8 mouse cellular contexts compared by ENCODE assay signal in genomic region chr2:164487115-164487527, GRCm38 (mm10). TPM values are rescaled to one million over a fixed set of nuclear protein-coding genes. Genes with fewer than 3 reads are reported as not detected.
DNase-seq lines count a peak whose midpoint lies in the region; ATAC-seq and TF ChIP-seq lines count a peak whose summit lies in the region.

No protein-coding gene starts in this region.

- H3K9me3 ChIP-seq in heart, embryonic 15.5 days (replicated peaks) = no peaks in the 10 kb centered on the region
- no peaks in the 10 kb centered on the region for H3K9me3 ChIP-seq in MEL (replicated peaks; ENCODE audit: insufficient read depth, low read length)
- no peaks in the 10 kb centered on the region for H3K9me3 ChIP-seq in hindbrain, embryonic 12.5 days (replicated peaks)
- no peaks in the 10 kb centered on the region for H3K9me3 ChIP-seq in midbrain, embryonic 11.5 days (ENCODE audit: control insufficient read depth, low read length)

- H3K4me3 ChIP-seq in heart, embryonic 15.5 days = peak overlapping the region; percentile 76
- peak overlapping the region; percentile 76 to 86; a peak in 3 of 4 replicates for H3K4me3 ChIP-seq in MEL (ENCODE audit: control insufficient read depth in 1 of 2, insufficient read depth in 1 of 2, low read depth in 2 of 2, low read length in 2 of 2)
- H3K4me3 ChIP-seq in hindbrain, embryonic 12.5 days = peak overlapping the region; percentile 62
- peak overlapping the region; percentile 72 for H3K4me3 ChIP-seq in midbrain, embryonic 11.5 days (ENCODE audit: low read depth, low read length)

- no peaks in the 10 kb centered on the region for H3K36me3 ChIP-seq in heart, embryonic 15.5 days
- peaks cover 3 to 4% of the 10 kb centered on the region in 2 experiments for H3K36me3 ChIP-seq in MEL (ENCODE audit: control insufficient read depth in 1 of 2, insufficient read depth in 2 of 2, low read length in 2 of 2)
- H3K36me3 ChIP-seq in hindbrain, embryonic 12.5 days = 0 out of 2 replicates have a peak, but pooled peaks cover 6% of the 10 kb centered on the region
- no peaks in the 10 kb centered on the region for H3K36me3 ChIP-seq in midbrain, embryonic 11.5 days (ENCODE audit: control insufficient read depth, insufficient read depth, low read length)

- H3K27me3 ChIP-seq in heart, embryonic 15.5 days = 0 out of 2 replicates have a peak, but pooled peaks cover 4% of the 10 kb centered on the region
- no peaks in the 10 kb centered on the region for H3K27me3 ChIP-seq in MEL (ENCODE audit: control insufficient read depth in 1 of 2, insufficient read depth in 2 of 2, low read length in 2 of 2)
- H3K27me3 ChIP-seq in hindbrain, embryonic 12.5 days = peaks cover 45% of the 10 kb centered on the region
- peaks cover 20% of the 10 kb centered on the region for H3K27me3 ChIP-seq in midbrain, embryonic 11.5 days (ENCODE audit: control insufficient read depth, insufficient read depth, low read length)

- peak overlapping the region; percentile 51; the same call in 1 of the 2 replicates for H3K27ac ChIP-seq in heart, embryonic 15.5 days
- H3K27ac ChIP-seq in MEL (ENCODE audit: control insufficient read depth, low read depth, low read length) = no peak overlapping the region
- H3K27ac ChIP-seq in hindbrain, embryonic 12.5 days = no peak overlapping the region
- no peak overlapping the region for H3K27ac ChIP-seq in midbrain, embryonic 11.5 days (ENCODE audit: low read depth, low read length)

- TF ChIP-seq POLR2A in MEL (IDR thresholded peaks at IDR 0.05; ENCODE audit: control insufficient read depth in 1 of 2, insufficient read depth in 1 of 2, low read depth in 1 of 2, low read length in 2 of 2, poor library complexity in 1 of 2) = no peak

- H3K4me2 ChIP-seq in heart, embryonic 15.5 days = peak overlapping the region; percentile 97
- peak overlapping the region; percentile 99 for H3K4me2 ChIP-seq in hindbrain, embryonic 12.5 days (replicated peaks)
- H3K4me2 ChIP-seq in midbrain, embryonic 11.5 days = peak overlapping the region; percentile 100

- peaks cover 4% of the 10 kb centered on the region; the same call in 1 of the 2 replicates for H3K79me2 ChIP-seq in MEL (ENCODE audit: control insufficient read depth, insufficient read depth, low read length, poor library complexity)

- TF ChIP-seq RAD21 in MEL (IDR thresholded peaks at IDR 0.05; ENCODE audit: low read depth, low read length) = no peak

- no peak for TF ChIP-seq CTCF in MEL (IDR thresholded peaks at IDR 0.05 in 2 of 3, conservative IDR thresholded peaks at IDR 0.05 in 1 of 3; ENCODE audit: control insufficient read depth in 1 of 3, insufficient read depth in 1 of 3, low read depth in 2 of 3, low read length in 3 of 3, poor library complexity in 1 of 3, severe bottlenecking in 1 of 3)

- 8% methylated on average over 11 of the region's 11 CpGs for WGBS in heart, embryonic 15.5 days
- WGBS in hindbrain, embryonic 12.5 days = 14% methylated on average over 11 of the region's 11 CpGs
- 14% methylated on average over 11 of the region's 11 CpGs for WGBS in midbrain, embryonic 11.5 days

- peak overlapping the region; percentile 75 for H3K9ac ChIP-seq in heart, embryonic 15.5 days
- no peak overlapping the region; the same call in 1 of the 2 replicates for H3K9ac ChIP-seq in MEL (ENCODE audit: control insufficient read depth, low read depth, low read length, poor library complexity, severe bottlenecking)
- H3K9ac ChIP-seq in hindbrain, embryonic 12.5 days = peak overlapping the region; percentile 72
- H3K9ac ChIP-seq in midbrain, embryonic 11.5 days (ENCODE audit: low read length) = peak overlapping the region; percentile 72

- DNase-seq in heart, postnatal 4 days = no peak
- no peak for DNase-seq in MEL (ENCODE audit: low read depth, low spot score)
- DNase-seq in midbrain, embryonic 11.5 days (ENCODE audit: low spot score, missing footprints) = peak; percentile 92
- no peak for DNase-seq in natural killer cell, adult 2 months (ENCODE audit: low spot score in 2 of 2)
- DNase-seq in spleen, postnatal 14 days (ENCODE audit: low spot score in 2 of 2) = no peak
- no peak for DNase-seq in frontal cortex, postnatal 36 days (ENCODE audit: low spot score in 2 of 2)

- ATAC-seq in heart, embryonic 15.5 days (replicated peaks; ENCODE audit: insufficient number of reproducible peaks, insufficient read depth, low FRiP score, low read depth) = 0 out of 2 replicates have a peak, but pooled peaks have one; percentile 13
- 0 out of 2 replicates have a peak, but pooled peaks have one; percentile 4 for ATAC-seq in hindbrain, embryonic 12.5 days (ENCODE audit: low FRiP score)
- peak; percentile 7; the same call in 1 of the 2 replicates for ATAC-seq in midbrain, embryonic 11.5 days (ENCODE audit: low FRiP score)

- TF ChIP-seq EP300 in MEL (IDR thresholded peaks at IDR 0.05; ENCODE audit: low read depth in 1 of 2, low read length in 2 of 2) = no peak

- H3K4me1 ChIP-seq in heart, embryonic 15.5 days (replicated peaks) = peaks cover 17% of the 10 kb centered on the region
- peaks cover 4 to 10% of the 10 kb centered on the region in 2 experiments; a peak in 3 of 4 replicates for H3K4me1 ChIP-seq in MEL (ENCODE audit: control insufficient read depth in 1 of 2, insufficient read depth in 2 of 2, low read length in 2 of 2)
- H3K4me1 ChIP-seq in hindbrain, embryonic 12.5 days = peaks cover 16% of the 10 kb centered on the region
- peaks cover 9% of the 10 kb centered on the region for H3K4me1 ChIP-seq in midbrain, embryonic 11.5 days (ENCODE audit: control insufficient read depth, insufficient read depth, low read length)

TF ChIP-seq in MEL, 35 proteins besides CTCF, POLR2A, EP300 and RAD21:
- TF ChIP-seq POLR2AphosphoS5 (IDR thresholded peaks at IDR 0.05; ENCODE audit: borderline replicate concordance, low read depth, low read length) = no peak
- no peak for TF ChIP-seq MYB (IDR thresholded peaks at IDR 0.05; ENCODE audit: low read depth, low read length)
- TF ChIP-seq HCFC1 (IDR thresholded peaks at IDR 0.05; ENCODE audit: low read depth, low read length) = no peak
- TF ChIP-seq MAX (IDR thresholded peaks at IDR 0.05; ENCODE audit: low read length) = no peak
- no peak for TF ChIP-seq MAFK (IDR thresholded peaks at IDR 0.05; ENCODE audit: borderline replicate concordance, low read depth, low read length)
- no peak for TF ChIP-seq E2F4 (IDR thresholded peaks at IDR 0.05; ENCODE audit: borderline replicate concordance, low read depth, low read length)
- no peak for TF ChIP-seq CHD1 (IDR thresholded peaks at IDR 0.05; ENCODE audit: low read depth, low read length)
- TF ChIP-seq MAZ (IDR thresholded peaks at IDR 0.05; ENCODE audit: low read depth, low read length) = no peak
- no peak for TF ChIP-seq MEF2A (IDR thresholded peaks at IDR 0.05; ENCODE audit: extremely low read depth, insufficient replicate concordance, low read depth, low read length, poor library complexity, severe bottlenecking)

RNA-seq across cellular contexts. Expression of gene Dbndd2, which starts 1.2 kb away (rescaled TPM):
- polyA plus RNA-seq in heart, embryonic 15.5 days (2015; fragmentation: Nextera tagmentation; extraction: Ambion mirVana) = 8.6 and 16.5 TPM in 2 replicates
- 10 to 100 TPM; 19.2 to 21.2 TPM for total RNA-seq in heart, postnatal 4 days (2021)
- total RNA-seq in MEL (2012; rRNA removed) = 11.9 and 13.1 TPM in 2 replicates
- 1 to 10 TPM in 1 of 2 experiments, not detected in 1; 6.9 TPM for polyA plus RNA-seq in MEL (2012; ENCODE audit: insufficient read depth in 1 of 2, insufficient read length in 2 of 2, low read depth in 1 of 2, low replicate concordance in 2 of 2, missing spikeins in 1 of 2)
- 5.1 and 7.2 TPM in 2 replicates for polyA plus RNA-seq in hindbrain, embryonic 12.5 days (2016; fragmentation: Nextera tagmentation; extraction: Ambion mirVana)
- polyA plus RNA-seq in midbrain, embryonic 11.5 days (2014; fragmentation: Nextera tagmentation; extraction: Ambion mirVana) = 3.1 and 3.4 TPM in 2 replicates

RNA-seq across cellular contexts. Expression of gene Pigt, which starts 10.2 kb away (rescaled TPM):
- polyA plus RNA-seq in heart, embryonic 15.5 days (2015; fragmentation: Nextera tagmentation; extraction: Ambion mirVana) = 42.1 and 54.1 TPM in 2 replicates
- total RNA-seq in heart, postnatal 4 days (2021) = 10 to 100 TPM; 61.8 to 64.1 TPM
- total RNA-seq in MEL (2012; rRNA removed) = 35.8 and 39.8 TPM in 2 replicates
- polyA plus RNA-seq in MEL (2012; ENCODE audit: insufficient read depth in 1 of 2, insufficient read length in 2 of 2, low read depth in 1 of 2, low replicate concordance in 2 of 2, missing spikeins in 1 of 2) = 100 to 1,000 TPM in 1 of 2 experiments, not detected in 1; 115 TPM
- polyA plus RNA-seq in hindbrain, embryonic 12.5 days (2016; fragmentation: Nextera tagmentation; extraction: Ambion mirVana) = 48.9 and 53.3 TPM in 2 replicates
- 48.1 and 51.9 TPM in 2 replicates for polyA plus RNA-seq in midbrain, embryonic 11.5 days (2014; fragmentation: Nextera tagmentation; extraction: Ambion mirVana)

RNA-seq across cellular contexts. Expression of gene Trp53tg5, which starts 13.6 kb away (rescaled TPM):
- polyA plus RNA-seq in heart, embryonic 15.5 days (2015; fragmentation: Nextera tagmentation; extraction: Ambion mirVana) = not detected in 2 replicates
- not detected for total RNA-seq in heart, postnatal 4 days (2021)
- not detected in 2 replicates for total RNA-seq in MEL (2012; rRNA removed)
- polyA plus RNA-seq in MEL (2012; ENCODE audit: insufficient read depth in 1 of 2, insufficient read length in 2 of 2, low read depth in 1 of 2, low replicate concordance in 2 of 2, missing spikeins in 1 of 2) = under 1 TPM in 1 of 2 experiments, not detected in 1; 0.13 TPM
- polyA plus RNA-seq in hindbrain, embryonic 12.5 days (2016; fragmentation: Nextera tagmentation; extraction: Ambion mirVana) = not detected in 2 replicates
- polyA plus RNA-seq in midbrain, embryonic 11.5 days (2014; fragmentation: Nextera tagmentation; extraction: Ambion mirVana) = not detected in 2 replicates

RNA-seq across cellular contexts. Expression of gene Gm20458, which starts 26.4 kb away (rescaled TPM):
- polyA plus RNA-seq in heart, embryonic 15.5 days (2015; fragmentation: Nextera tagmentation; extraction: Ambion mirVana) = 10.5 and 13.5 TPM in 2 replicates
- 1 to 10 TPM; 2.5 to 4.3 TPM for total RNA-seq in heart, postnatal 4 days (2021)
- 1.0 TPM in 1 of 2 replicates, not detected in the other for total RNA-seq in MEL (2012; rRNA removed)
- 10 to 100 TPM in 1 of 2 experiments, not detected in 1; 19.2 TPM for polyA plus RNA-seq in MEL (2012; ENCODE audit: insufficient read depth in 1 of 2, insufficient read length in 2 of 2, low read depth in 1 of 2, low replicate concordance in 2 of 2, missing spikeins in 1 of 2)
- 1.2 and 5.7 TPM in 2 replicates for polyA plus RNA-seq in hindbrain, embryonic 12.5 days (2016; fragmentation: Nextera tagmentation; extraction: Ambion mirVana)
- 4.7 and 5.0 TPM in 2 replicates for polyA plus RNA-seq in midbrain, embryonic 11.5 days (2014; fragmentation: Nextera tagmentation; extraction: Ambion mirVana)

RNA-seq across cellular contexts. Expression of gene Sys1, which starts 30.4 kb away (rescaled TPM):
- 32.0 and 40.4 TPM in 2 replicates for polyA plus RNA-seq in heart, embryonic 15.5 days (2015; fragmentation: Nextera tagmentation; extraction: Ambion mirVana)
- 10 to 100 TPM; 20.2 to 23.1 TPM for total RNA-seq in heart, postnatal 4 days (2021)
- total RNA-seq in MEL (2012; rRNA removed) = 94.3 and 96.5 TPM in 2 replicates
- polyA plus RNA-seq in MEL (2012; ENCODE audit: insufficient read depth in 1 of 2, insufficient read length in 2 of 2, low read depth in 1 of 2, low replicate concordance in 2 of 2, missing spikeins in 1 of 2) = 10 to 100 TPM in 1 of 2 experiments, not detected in 1; 85.8 TPM
- polyA plus RNA-seq in hindbrain, embryonic 12.5 days (2016; fragmentation: Nextera tagmentation; extraction: Ambion mirVana) = 65.1 and 71.5 TPM in 2 replicates
- 62.0 and 63.6 TPM in 2 replicates for polyA plus RNA-seq in midbrain, embryonic 11.5 days (2014; fragmentation: Nextera tagmentation; extraction: Ambion mirVana)
